Mouse (Mus musculus): ENCODE measurements at regions not wholly inside any gene's neighbourhood (a gene's known extent, or its start where the extent isn't known, plus 50 kb on each side); places are given as distances from the start of the nearest gene placed in this dataset.
A peak's percentile ranks its signal among the peaks of the same experiment; 100 is the strongest.

DNA sequence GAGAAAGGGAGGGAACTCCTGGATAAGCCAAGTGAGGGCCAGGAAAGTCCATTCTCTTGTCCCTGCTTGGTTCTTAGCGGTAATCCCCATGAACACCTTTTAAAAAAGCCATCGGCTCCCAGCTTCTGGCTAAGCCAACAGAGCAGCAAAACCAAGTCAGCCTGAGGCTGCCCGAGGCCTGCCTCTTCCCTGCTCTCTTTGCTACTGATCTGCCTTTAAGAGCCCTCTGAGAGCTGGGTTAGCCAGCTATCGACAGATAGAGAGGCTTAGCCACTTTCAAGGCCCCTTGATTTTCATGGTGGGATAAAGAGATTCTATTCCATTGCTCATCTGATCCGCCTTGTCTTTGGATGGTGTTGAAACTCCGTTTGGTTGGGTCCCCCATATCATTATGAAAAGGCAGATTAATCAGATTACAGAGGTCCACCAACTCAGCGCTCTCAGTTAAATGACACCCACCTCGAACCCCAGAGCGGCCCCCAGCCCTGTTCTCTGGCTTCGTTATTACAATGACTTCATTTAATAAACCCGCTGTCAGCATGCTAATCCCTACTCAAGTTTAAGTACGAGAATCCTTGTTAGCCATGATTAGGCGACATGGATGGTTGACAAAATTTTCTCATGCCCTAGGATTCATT is 66.1 kb downstream of the Slc4a3 start:
- Histone ChIP-seq H3K27me3 (ENCODE audit: insufficient read depth, poor library complexity, severe bottlenecking) (no peaks in the 10 kb centered on the region), H3K4me3 (no peak overlapping the region), H3K9me3 (no peaks in the 10 kb centered on the region), H3K36me3 (no peaks in the 10 kb centered on the region), H3K27ac (peak overlapping the region; percentile 46), H3K4me1 (replicated peaks) (peaks cover 21% of the 10 kb centered on the region)
- no peak for DNase-seq (ENCODE audit: low spot score)
- WGBS, result 79% methylated on average over 13 of the region's 13 CpGs

DNA sequence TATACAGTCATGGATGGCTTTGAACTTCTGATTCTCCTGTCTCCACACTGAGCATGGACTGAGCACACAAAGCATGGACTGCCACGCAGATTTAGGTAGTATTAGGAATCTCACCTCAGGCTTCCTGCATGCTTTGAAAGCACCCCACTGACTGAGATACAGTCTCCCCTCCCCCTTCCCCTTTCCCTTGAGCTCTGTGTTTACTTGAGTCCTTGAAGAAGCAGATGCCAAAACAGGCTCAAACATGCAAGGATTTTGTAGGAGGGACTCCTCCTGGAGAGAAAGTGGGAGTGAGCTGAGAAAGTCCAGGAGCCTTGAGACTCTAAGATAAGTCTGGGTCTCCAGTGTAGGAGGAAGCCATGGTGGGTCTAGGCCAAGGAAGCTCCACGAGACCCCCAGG is 67.1 kb downstream of the Slc4a3 start:
- no peak overlapping the region for H3K4me3 ChIP-seq
- peak overlapping the region; percentile 40 for H3K27ac ChIP-seq
- 56% methylated on average over 2 of the region's 2 CpGs for WGBS
- H3K27me3 ChIP-seq (ENCODE audit: insufficient read depth, poor library complexity, severe bottlenecking), result no peaks in the 10 kb centered on the region
- peaks cover 21% of the 10 kb centered on the region for H3K4me1 ChIP-seq (replicated peaks)
- H3K9me3 ChIP-seq, result no peaks in the 10 kb centered on the region
- no peak for DNase-seq (ENCODE audit: low spot score)
- H3K36me3 ChIP-seq, result no peaks in the 10 kb centered on the region

DNA sequence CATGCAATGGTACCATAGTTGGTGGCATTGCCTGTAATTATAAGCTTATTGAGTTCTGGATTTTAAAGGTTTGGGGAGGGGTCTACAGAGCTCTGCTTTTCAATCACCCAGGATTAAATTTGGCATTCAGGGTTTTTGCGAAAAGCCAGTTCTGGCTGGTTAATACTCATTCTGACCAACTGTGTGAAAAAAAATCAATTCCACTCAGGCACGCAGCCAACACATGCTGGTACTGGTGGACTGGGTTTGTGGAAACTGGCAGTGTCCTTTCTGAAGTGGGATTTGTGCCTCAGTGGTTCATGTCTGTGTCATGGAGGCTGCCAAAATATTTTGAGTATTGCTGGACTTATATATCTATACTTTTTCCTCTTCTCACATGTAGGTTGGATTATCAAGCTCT is 70.9 kb downstream of the Slc4a3 start:
- H3K4me1 ChIP-seq (replicated peaks), result peaks cover 6% of the 10 kb centered on the region; the same call in 1 of the 2 replicates
- WGBS, result 90% methylated on average over 2 of the region's 2 CpGs
- DNase-seq (ENCODE audit: low spot score), result no peak
- H3K4me3 ChIP-seq, result no peak overlapping the region
- H3K27ac ChIP-seq, result no peak overlapping the region
- no peaks in the 10 kb centered on the region for H3K27me3 ChIP-seq (ENCODE audit: insufficient read depth, poor library complexity, severe bottlenecking)
- H3K9me3 ChIP-seq, result no peaks in the 10 kb centered on the region
- H3K36me3 ChIP-seq, result no peaks in the 10 kb centered on the region

DNA sequence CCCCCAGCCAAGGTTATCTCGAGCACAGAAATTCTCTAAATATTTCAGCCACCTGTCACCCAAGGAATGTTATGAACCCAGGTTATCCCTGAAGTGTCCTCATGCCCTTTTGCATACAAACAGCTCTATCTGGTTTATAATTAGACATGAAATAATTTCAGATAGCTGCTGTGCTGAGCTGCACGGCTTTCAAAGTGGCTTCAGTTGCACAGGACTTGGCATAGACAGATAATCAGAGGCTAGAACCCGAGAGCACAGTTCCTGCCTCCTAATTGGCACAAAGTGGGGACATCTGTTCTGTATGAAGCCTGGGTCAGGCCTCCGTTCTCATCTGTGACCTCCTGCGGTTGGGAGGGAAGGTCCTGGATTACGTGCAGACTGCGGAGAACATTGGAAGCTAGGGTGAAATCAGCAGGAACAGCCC is 72.3 kb downstream of the Slc4a3 start:
- Histone ChIP-seq H3K27ac (no peak overlapping the region), H3K36me3 (no peaks in the 10 kb centered on the region), H3K9me3 (no peaks in the 10 kb centered on the region), H3K4me3 (no peak overlapping the region), H3K27me3 (ENCODE audit: insufficient read depth, poor library complexity, severe bottlenecking) (no peaks in the 10 kb centered on the region), H3K4me1 (replicated peaks) (peaks cover 2% of the 10 kb centered on the region; the same call in 1 of the 2 replicates)
- no peak for DNase-seq (ENCODE audit: low spot score)
- WGBS, result 65% methylated on average over 7 of the region's 7 CpGs

DNA sequence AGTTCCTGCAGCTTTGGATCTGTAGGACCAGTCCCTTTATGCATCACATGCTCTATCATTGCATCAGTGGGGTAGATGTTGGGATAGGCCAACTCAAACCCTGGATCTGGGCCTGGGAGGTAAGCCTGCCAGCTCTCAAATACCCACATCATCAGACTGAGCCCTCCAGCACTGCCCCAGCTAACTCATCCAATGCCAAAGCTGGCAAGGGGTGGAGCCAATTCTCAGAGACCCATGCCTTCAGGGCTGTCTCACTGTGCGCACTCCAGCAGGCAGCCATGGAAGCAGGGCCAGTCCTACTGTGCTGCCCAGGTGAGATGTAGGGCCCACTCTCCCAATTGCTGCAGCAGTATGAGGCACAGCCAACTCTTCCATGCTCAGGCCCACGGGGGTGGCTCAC is 84.2 kb downstream of the Slc4a3 start:
- no peaks in the 10 kb centered on the region for H3K36me3 ChIP-seq
- H3K4me3 ChIP-seq, result no peak overlapping the region
- H3K9me3 ChIP-seq, result no peaks in the 10 kb centered on the region
- H3K27ac ChIP-seq, result no peak overlapping the region
- DNase-seq (ENCODE audit: low spot score), result no peak
- H3K27me3 ChIP-seq (ENCODE audit: insufficient read depth, poor library complexity, severe bottlenecking), result no peaks in the 10 kb centered on the region
- WGBS, result 89% methylated on average over 2 of the region's 2 CpGs
- H3K4me1 ChIP-seq (replicated peaks), result peaks cover 2% of the 10 kb centered on the region; the same call in 1 of the 2 replicates

DNA sequence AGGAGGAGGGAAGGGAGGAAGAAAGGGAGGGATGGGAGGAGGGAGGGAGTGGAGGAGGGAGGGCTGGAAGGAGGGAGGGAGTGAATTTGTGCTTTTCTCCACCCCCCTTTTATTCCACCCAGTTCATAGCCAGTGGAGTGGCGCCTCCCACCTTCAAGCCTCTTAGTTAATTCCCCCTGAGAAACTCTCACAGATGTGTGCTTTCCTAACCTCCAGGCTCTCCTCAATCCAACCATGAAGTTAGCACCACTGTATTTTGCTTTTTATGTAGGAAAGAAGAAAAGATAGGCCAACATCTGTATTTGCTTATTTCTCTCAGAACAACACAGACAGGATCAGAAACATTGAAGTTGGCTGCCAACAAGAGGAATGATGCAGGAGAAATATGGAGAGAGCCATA is 85.7 kb downstream of the Slc4a3 start:
- WGBS, result 62% methylated on average over 1 of the region's 1 CpGs
- no peak overlapping the region for H3K4me3 ChIP-seq
- H3K27ac ChIP-seq, result no peak overlapping the region
- H3K9me3 ChIP-seq, result no peaks in the 10 kb centered on the region
- no peaks in the 10 kb centered on the region for H3K4me1 ChIP-seq (replicated peaks)
- no peaks in the 10 kb centered on the region for H3K36me3 ChIP-seq
- H3K27me3 ChIP-seq (ENCODE audit: insufficient read depth, poor library complexity, severe bottlenecking), result no peaks in the 10 kb centered on the region
- DNase-seq (ENCODE audit: low spot score), result no peak

DNA sequence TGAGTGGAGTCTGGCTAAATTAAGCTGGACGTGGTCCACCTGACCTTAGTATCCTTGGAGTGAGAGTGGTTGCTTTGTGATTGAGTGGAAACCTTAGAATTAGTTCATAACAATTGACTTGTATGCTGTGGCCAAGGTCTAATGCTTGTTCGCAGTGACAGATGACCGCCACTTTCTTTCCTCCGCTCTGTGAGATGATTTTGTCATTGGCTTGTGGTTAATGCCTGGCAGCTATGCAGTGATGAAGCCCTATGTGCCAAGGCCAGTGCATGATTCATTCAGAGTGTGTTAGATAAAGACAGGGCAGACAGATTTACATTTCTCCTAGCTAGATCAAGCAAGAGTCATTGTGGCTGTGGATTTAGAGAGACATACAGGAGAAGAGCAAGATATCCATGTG is 89.5 kb downstream of the Slc4a3 start:
- H3K36me3 ChIP-seq, result no peaks in the 10 kb centered on the region
- H3K4me3 ChIP-seq, result no peak overlapping the region
- H3K4me1 ChIP-seq (replicated peaks), result peaks cover 18% of the 10 kb centered on the region
- H3K27me3 ChIP-seq (ENCODE audit: insufficient read depth, poor library complexity, severe bottlenecking), result 0 out of 2 replicates have a peak, but pooled peaks cover 2% of the 10 kb centered on the region
- 95% methylated on average over 4 of the region's 4 CpGs for WGBS
- no peaks in the 10 kb centered on the region for H3K9me3 ChIP-seq
- no peak overlapping the region for H3K27ac ChIP-seq
- DNase-seq (ENCODE audit: low spot score), result no peak

DNA sequence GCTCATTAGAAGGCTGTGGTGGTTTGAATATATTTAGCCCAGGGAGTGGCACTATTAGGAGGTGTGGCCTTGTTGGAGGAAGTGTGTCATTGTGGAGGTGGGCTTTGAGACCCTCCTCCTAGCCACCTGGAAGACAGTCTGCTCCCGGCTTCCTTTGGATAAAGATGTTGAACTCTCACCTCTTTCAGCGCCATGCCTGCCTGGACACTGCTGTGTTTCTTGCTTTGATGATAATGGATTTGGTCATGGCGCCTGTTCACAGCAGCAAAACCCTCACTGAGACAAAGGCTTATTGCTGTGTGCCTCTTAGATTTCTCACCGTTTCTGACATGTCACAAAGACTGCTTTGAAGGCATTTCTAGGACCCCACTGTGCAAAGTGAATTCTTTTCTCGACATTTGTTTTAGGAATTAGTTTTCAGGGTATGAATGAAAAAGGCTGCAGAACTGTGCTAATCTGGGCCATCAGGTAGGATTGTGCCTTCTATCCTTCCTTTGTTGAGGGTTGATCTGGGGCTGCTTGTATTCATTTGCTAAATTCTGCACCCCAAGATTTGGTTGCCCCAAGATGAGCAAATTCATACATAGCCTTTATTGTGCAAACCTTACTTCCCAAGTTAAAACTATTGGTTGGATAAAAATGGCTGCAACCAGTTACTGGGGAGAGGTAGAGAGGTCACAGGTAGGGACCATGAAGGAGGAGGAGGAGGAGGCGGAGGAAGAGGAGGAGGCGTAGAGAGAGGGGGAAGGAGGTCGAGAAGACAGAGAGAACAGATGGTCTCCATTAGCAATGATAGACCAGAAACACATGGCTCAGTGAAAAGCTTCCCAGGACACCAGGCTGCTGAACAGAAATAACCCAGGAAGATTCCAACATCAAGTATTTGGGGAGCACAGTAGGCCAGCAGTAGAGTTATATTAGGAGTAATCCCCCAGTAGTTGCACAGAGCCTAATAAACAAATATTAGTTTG is 93.2 kb downstream of the Slc4a3 start:
- 44% methylated on average over 8 of the region's 8 CpGs for WGBS
- DNase-seq (ENCODE audit: low spot score), result peak; percentile 40
- H3K4me3 ChIP-seq, result no peak overlapping the region
- H3K9me3 ChIP-seq, result no peaks in the 10 kb centered on the region
- H3K4me1 ChIP-seq (replicated peaks), result peaks cover 22% of the 10 kb centered on the region
- peaks cover 6% of the 10 kb centered on the region; the same call in 1 of the 2 replicates for H3K27me3 ChIP-seq (ENCODE audit: insufficient read depth, poor library complexity, severe bottlenecking)
- no peaks in the 10 kb centered on the region for H3K36me3 ChIP-seq
- peak overlapping the region; percentile 35; the same call in 1 of the 2 replicates for H3K27ac ChIP-seq

DNA sequence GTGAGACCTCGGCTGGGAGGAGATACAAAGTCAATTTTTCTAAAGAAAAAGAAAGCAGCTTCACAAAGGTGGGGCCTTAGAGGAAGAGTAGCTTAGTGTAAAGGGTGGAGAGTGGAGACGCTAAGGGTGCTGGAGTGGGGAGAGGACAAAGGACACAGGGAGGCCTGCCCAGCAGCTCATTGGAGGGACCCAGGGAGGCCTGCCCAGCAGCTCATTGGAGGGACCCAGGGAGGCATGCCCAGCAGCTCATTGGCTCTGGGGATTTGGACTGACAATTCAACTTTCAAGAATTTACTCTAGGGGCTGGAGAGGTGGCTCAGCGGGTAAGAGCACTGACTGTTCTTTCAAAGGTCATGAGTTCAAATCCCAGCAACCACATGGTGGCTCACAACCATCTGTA is 96.4 kb downstream of the Slc4a3 start:
- Histone ChIP-seq H3K36me3 (no peaks in the 10 kb centered on the region), H3K4me1 (replicated peaks) (peaks cover 26% of the 10 kb centered on the region), H3K9me3 (no peaks in the 10 kb centered on the region), H3K27me3 (ENCODE audit: insufficient read depth, poor library complexity, severe bottlenecking) (peaks cover 3% of the 10 kb centered on the region; the same call in 1 of the 2 replicates), H3K27ac (0 out of 2 replicates have a peak overlapping the region, but pooled peaks have one; percentile 9), H3K4me3 (no peak overlapping the region)
- DNase-seq (ENCODE audit: low spot score), result no peak
- WGBS, result 48% methylated on average over 3 of the region's 3 CpGs

DNA sequence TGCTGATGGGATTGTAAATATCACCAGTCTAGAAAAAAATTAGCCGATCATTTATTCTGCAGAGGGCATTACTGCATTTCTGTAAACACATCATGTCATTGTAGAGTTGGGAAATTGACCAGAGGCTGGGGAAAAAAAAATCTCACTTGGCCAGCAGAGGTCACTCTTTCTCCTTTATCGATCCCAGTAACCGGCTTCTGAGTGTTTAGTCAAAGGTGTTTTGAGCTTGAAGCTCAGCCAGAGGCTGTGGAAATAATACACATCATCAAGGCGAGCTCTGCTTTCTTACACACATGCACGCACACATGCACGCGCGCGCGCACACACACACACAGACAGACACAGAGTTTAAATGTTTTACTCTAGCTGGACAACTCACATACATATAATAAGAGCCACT is 106.5 kb downstream of the Slc4a3 start:
- H3K4me1 ChIP-seq (replicated peaks), result peaks cover 18% of the 10 kb centered on the region
- H3K27me3 ChIP-seq (ENCODE audit: insufficient read depth, poor library complexity, severe bottlenecking), result peaks cover 22% of the 10 kb centered on the region
- no peaks in the 10 kb centered on the region for H3K9me3 ChIP-seq
- no peaks in the 10 kb centered on the region for H3K36me3 ChIP-seq
- DNase-seq (ENCODE audit: low spot score), result peak; percentile 69
- no peak overlapping the region for H3K27ac ChIP-seq
- WGBS, result 20% methylated on average over 10 of the region's 10 CpGs
- no peak overlapping the region for H3K4me3 ChIP-seq

DNA sequence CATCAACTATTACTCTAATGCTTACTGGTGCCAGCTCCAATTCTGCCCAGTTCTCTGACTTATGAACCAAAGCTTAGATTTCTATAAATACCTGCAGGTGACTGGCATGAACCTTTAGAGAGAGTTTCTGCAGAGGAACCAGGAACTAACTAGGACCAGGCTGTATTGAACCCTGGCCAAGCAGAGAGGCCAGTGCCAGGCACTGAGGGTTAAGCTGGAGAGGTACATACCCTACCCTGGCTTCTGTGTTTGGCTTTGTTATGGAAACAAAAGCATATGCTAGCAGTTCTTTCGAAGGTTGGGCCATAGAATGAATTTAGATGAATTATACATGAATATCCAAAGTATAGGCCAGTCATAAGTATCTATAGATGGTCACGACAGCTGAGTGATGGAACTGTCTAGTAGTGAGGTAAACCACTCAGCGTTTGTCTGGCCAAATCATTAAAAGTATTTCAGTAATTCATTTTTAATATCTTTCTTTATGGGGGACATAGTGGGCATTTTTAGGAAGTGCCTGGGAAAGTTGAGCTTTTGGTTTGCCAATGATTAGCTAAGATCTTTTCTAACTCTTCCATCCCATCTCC is 107.0 kb downstream of the Slc4a3 start:
- 65% methylated on average over 3 of the region's 3 CpGs for WGBS
- no peak overlapping the region for H3K27ac ChIP-seq
- peaks cover 18% of the 10 kb centered on the region for H3K4me1 ChIP-seq (replicated peaks)
- H3K27me3 ChIP-seq (ENCODE audit: insufficient read depth, poor library complexity, severe bottlenecking), result peaks cover 24% of the 10 kb centered on the region
- H3K4me3 ChIP-seq, result no peak overlapping the region
- no peaks in the 10 kb centered on the region for H3K36me3 ChIP-seq
- DNase-seq (ENCODE audit: low spot score), result no peak
- H3K9me3 ChIP-seq, result no peaks in the 10 kb centered on the region

DNA sequence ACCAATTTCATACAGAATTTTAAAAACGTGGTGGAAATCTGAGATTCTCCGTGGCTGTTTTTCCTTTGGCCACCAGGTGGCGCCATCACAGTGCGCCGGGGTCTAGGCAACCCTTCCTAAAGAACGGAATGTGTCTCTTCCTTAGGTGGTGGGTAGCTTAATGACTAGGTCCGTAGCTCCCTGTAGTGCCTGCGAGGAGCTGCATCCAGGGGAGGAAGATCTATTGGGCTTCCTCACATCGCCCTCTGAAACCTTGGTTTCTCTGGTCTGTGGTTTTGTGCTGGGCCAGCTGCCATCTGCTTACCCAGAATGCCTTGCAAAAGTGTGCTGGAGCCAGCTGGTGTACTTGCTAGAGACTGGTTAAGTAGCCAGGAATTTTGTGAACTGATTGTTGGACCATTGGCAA is 107.6 kb downstream of the Slc4a3 start:
- H3K4me1 ChIP-seq (replicated peaks), result peaks cover 18% of the 10 kb centered on the region
- H3K9me3 ChIP-seq, result no peaks in the 10 kb centered on the region
- 3% methylated on average over 9 of the region's 9 CpGs for WGBS
- peaks cover 24% of the 10 kb centered on the region for H3K27me3 ChIP-seq (ENCODE audit: insufficient read depth, poor library complexity, severe bottlenecking)
- peak overlapping the region; percentile 59; the same call in 1 of the 2 replicates for H3K27ac ChIP-seq
- H3K4me3 ChIP-seq, result peak overlapping the region; percentile 28
- H3K36me3 ChIP-seq, result no peaks in the 10 kb centered on the region
- peak; percentile 71 for DNase-seq (ENCODE audit: low spot score)

DNA sequence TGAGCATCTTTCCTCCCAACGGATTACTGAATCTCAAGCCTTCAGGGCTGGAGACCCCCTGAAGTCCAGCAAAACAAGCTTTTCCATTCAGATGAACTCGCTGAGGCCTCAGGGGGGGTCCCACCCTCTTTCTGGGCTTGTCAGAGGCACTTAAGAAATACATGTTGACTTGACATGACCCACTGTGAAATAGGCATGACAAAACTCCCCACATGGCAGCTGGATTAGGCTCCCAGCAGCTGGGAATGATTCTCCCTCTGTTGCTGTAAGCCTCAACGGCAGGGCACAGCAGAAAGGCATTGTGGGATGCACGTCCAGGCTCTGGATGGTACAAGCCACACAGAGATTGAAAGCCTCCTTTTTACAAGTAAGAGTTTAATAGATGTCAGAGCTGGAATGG is 110.5 kb downstream of the Slc4a3 start:
- Histone ChIP-seq H3K9me3 (peaks cover 4% of the 10 kb centered on the region; the same call in 1 of the 2 replicates), H3K36me3 (no peaks in the 10 kb centered on the region), H3K4me3 (no peak overlapping the region), H3K4me1 (replicated peaks) (peaks cover 18% of the 10 kb centered on the region), H3K27ac (peak overlapping the region; percentile 29), H3K27me3 (ENCODE audit: insufficient read depth, poor library complexity, severe bottlenecking) (peaks cover 32% of the 10 kb centered on the region)
- DNase-seq (ENCODE audit: low spot score), result no peak
- WGBS, result 44% methylated on average over 4 of the region's 4 CpGs
